Mouse (Mus musculus): Measurements from ENCODE around the gene Hcn2. TPM values are rescaled to one million over a fixed set of nuclear protein-coding genes. Genes with fewer than 3 reads are reported as not detected.

Hcn2 gene
- polyA plus RNA-seq, 1 experiment from 2014 or later, result 0.20 TPM

DNA sequence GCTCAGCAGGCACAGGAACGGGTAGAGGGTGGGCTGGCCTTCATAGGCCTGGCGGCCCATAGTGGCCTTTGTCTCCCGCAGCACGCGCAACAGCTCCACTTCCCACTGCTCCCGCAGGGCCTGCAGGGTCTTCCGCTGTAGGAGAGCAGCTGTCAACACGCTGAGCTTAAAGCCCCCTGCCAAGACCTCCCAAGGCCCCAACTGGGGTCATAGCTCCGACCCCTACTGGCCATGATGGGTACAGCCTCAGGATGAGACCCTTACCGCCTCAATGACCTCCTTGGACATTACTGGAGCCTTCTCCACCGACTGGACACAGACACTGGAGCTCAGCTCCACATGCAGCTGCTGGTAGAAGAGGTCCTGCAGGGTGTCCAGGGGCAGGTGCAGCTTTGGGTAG is 24.4 kb downstream of the Hcn2 start:
- ATAC-seq (ENCODE audit: low FRiP score), result 0 out of 2 replicates have a peak, but pooled peaks have one; percentile 6
- peaks cover 34% of the 10 kb centered on the region for H3K36me3 ChIP-seq (ENCODE audit: control insufficient read depth, insufficient read depth, low read length)
- H3K4me3 ChIP-seq (ENCODE audit: low read depth, low read length), result no peak overlapping the region

GRCm38 (mm10) chr10:79743161-79743560 is 26.7 kb downstream of the Hcn2 start:
- H3K36me3 ChIP-seq (ENCODE audit: control insufficient read depth, insufficient read depth, low read length), result peaks cover 23% of the 10 kb centered on the region
- no peak overlapping the region for H3K27ac ChIP-seq (ENCODE audit: low read depth, low read length)
- ATAC-seq (ENCODE audit: low FRiP score), result no peak
- H3K4me3 ChIP-seq (ENCODE audit: low read depth, low read length), result no peak overlapping the region
- no peak overlapping the region for H3K9ac ChIP-seq (ENCODE audit: low read depth, low read length)
- no peaks in the 10 kb centered on the region for H3K27me3 ChIP-seq (ENCODE audit: control insufficient read depth, insufficient read depth, low read length)
- 90% methylated on average over 11 of the region's 11 CpGs for WGBS
- no peak for DNase-seq (ENCODE audit: low spot score)
- no peaks in the 10 kb centered on the region for H3K4me1 ChIP-seq (replicated peaks; ENCODE audit: control insufficient read depth, insufficient read depth, low read length)
- no peak overlapping the region for H3K4me2 ChIP-seq (replicated peaks; ENCODE audit: low read depth, low read length)
- no peaks in the 10 kb centered on the region for H3K9me3 ChIP-seq (ENCODE audit: control insufficient read depth, low read length)

More for the DNA sequence above, 24.4 kb downstream of the Hcn2 start:
- WGBS, result 70% methylated on average over 11 of the region's 11 CpGs
- Histone ChIP-seq H3K9me3 (ENCODE audit: control insufficient read depth, low read length) (no peaks in the 10 kb centered on the region), H3K9ac (ENCODE audit: low read depth, low read length) (no peak overlapping the region), H3K4me2 (replicated peaks; ENCODE audit: low read depth, low read length) (no peak overlapping the region), H3K27ac (ENCODE audit: low read depth, low read length) (no peak overlapping the region), H3K4me1 (replicated peaks; ENCODE audit: control insufficient read depth, insufficient read depth, low read length) (no peaks in the 10 kb centered on the region), H3K27me3 (ENCODE audit: control insufficient read depth, insufficient read depth, low read length) (no peaks in the 10 kb centered on the region; the same call in 1 of the 2 replicates)
- DNase-seq (ENCODE audit: low spot score), result peak; percentile 43

DNA sequence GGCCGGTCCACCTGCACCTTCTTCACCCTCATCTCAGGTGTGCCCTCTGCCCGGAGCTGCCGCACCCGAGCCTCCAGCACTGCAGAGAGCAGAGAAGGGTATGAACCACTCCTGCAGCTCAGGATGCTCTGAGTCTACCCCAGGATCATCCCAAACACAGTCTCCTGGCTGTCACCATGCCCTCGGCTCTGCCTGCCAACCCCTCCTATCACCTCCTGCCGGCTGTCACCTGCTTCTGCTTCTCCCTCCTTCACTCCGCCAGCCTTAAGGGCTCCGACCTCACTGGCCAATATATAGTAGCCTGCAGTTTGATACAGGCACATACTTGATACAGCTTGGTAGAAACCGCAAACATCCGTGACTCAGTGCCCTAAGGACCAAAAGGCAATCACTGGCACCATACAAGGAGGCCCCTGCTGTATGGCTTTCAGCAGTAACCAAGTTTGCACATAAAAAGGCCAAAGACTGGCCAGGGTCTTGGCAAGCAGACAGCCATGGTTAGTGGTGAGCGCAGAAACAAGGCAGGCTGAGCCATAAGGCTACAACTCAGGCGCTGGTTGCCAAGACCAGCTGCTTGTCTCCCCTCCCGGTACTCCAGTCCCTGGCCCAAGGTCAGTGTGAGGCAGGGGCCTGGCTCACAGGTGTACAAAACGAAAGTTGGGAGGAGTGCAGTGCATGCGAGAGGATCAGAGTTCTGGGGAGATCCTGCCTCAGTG is 27.4 kb downstream of the Hcn2 start:
- H3K4me3 ChIP-seq (ENCODE audit: low read depth, low read length), result no peak overlapping the region
- DNase-seq (ENCODE audit: low spot score) (no peak), ATAC-seq (ENCODE audit: low FRiP score) (no peak)
- H3K27ac ChIP-seq (ENCODE audit: low read depth, low read length), result no peak overlapping the region
- no peak overlapping the region for H3K4me2 ChIP-seq (replicated peaks; ENCODE audit: low read depth, low read length)
- H3K36me3 ChIP-seq (ENCODE audit: control insufficient read depth, insufficient read depth, low read length), result peaks cover 20% of the 10 kb centered on the region
- no peaks in the 10 kb centered on the region for H3K4me1 ChIP-seq (replicated peaks; ENCODE audit: control insufficient read depth, insufficient read depth, low read length)
- H3K27me3 ChIP-seq (ENCODE audit: control insufficient read depth, insufficient read depth, low read length), result no peaks in the 10 kb centered on the region
- no peaks in the 10 kb centered on the region for H3K9me3 ChIP-seq (ENCODE audit: control insufficient read depth, low read length)
- 94% methylated on average over 15 of the region's 15 CpGs for WGBS
- no peak overlapping the region for H3K9ac ChIP-seq (ENCODE audit: low read depth, low read length)

- WGBS, result 87% methylated on average over 3 of the region's 3 CpGs
- no peak for DNase-seq (ENCODE audit: low spot score)
- Histone ChIP-seq H3K36me3 (ENCODE audit: control insufficient read depth, insufficient read depth, low read length) (peaks cover 4% of the 10 kb centered on the region; the same call in 1 of the 2 replicates), H3K27ac (ENCODE audit: low read depth, low read length) (no peak overlapping the region), H3K27me3 (ENCODE audit: control insufficient read depth, insufficient read depth, low read length) (no peaks in the 10 kb centered on the region), H3K9me3 (ENCODE audit: control insufficient read depth, low read length) (no peaks in the 10 kb centered on the region), H3K4me3 (ENCODE audit: low read depth, low read length) (peak overlapping the region; percentile 62; the same call in 1 of the 2 replicates), H3K4me2 (replicated peaks; ENCODE audit: low read depth, low read length) (peak overlapping the region; percentile 63), H3K9ac (ENCODE audit: low read depth, low read length) (no peak overlapping the region), H3K4me1 (replicated peaks; ENCODE audit: control insufficient read depth, insufficient read depth, low read length) (no peaks in the 10 kb centered on the region)
- no peak for ATAC-seq (ENCODE audit: low FRiP score)
Measured at GRCm38 (mm10) chr10:79745411-79745810, 29.0 kb downstream of the Hcn2 start.

- DNase-seq (ENCODE audit: low spot score), result peak; percentile 98
- H3K4me1 ChIP-seq (replicated peaks; ENCODE audit: control insufficient read depth, insufficient read depth, low read length), result no peaks in the 10 kb centered on the region
- H3K9ac ChIP-seq (ENCODE audit: low read depth, low read length), result peak within 1 kb of the TSS; percentile 68
- H3K27me3 ChIP-seq (ENCODE audit: control insufficient read depth, insufficient read depth, low read length), result no peaks in the 10 kb centered on the region
- ATAC-seq (ENCODE audit: low FRiP score), result peak; percentile 96
- H3K4me3 ChIP-seq (ENCODE audit: low read depth, low read length), result peak within 1 kb of the TSS; percentile 62
- WGBS, result 4% methylated on average over 38 of the region's 38 CpGs
- H3K9me3 ChIP-seq (ENCODE audit: control insufficient read depth, low read length), result no peaks in the 10 kb centered on the region
- H3K4me2 ChIP-seq (replicated peaks; ENCODE audit: low read depth, low read length), result peak within 1 kb of the TSS; percentile 63
- H3K36me3 ChIP-seq (ENCODE audit: control insufficient read depth, insufficient read depth, low read length), result no peaks in the 10 kb centered on the region
- H3K27ac ChIP-seq (ENCODE audit: low read depth, low read length), result no peak within 1 kb of the TSS
Measured at GRCm38 (mm10) chr10:79745898-79746773, 29.7 kb downstream of the Hcn2 start, which contains the start of gene Polrmt. Gene Polrmt (minus strand): TSS chr10:79746581.

DNA sequence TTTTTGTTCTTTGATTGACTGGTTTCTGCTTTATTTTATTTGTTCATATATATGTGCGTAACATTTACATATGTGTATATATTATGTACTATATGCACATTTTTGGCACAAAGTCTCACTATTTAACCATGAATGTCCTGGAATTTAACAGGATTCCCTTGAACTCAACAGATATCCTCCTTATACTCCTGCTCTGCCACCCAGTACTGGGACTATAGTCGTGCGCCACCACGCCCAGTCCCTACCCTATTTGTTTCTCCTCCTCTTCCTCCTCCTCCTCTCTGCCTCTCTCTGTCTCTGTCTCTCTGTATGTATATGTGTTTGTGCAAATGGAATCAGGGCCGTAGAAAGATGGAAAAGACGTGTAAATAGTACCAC is 30.3 kb downstream of the Hcn2 start:
- 0 out of 2 replicates have a peak overlapping the region, but pooled peaks have one; percentile 10 for H3K4me3 ChIP-seq (ENCODE audit: low read depth, low read length)
- 26% methylated on average over 6 of the region's 6 CpGs for WGBS

DNA sequence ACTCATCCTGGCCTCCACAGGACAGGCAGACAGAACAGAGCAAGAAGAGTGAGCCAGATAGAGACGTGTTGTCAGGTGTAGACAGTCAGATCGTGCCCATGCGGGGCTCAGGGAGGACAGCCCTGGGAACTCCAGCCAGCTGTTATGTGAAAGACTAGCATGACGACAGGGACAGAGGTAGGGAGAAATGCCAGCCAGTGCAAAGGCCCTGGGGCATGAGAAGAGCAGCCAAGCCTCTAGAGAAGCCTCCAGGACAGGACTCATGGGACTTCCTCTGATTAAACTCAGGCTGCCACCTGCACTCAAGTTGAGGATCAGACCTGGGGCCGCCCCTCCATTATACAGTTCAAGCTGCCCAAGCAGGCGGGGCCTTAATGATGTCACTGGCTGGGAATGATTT is 32.1 kb downstream of the Hcn2 start:
- H3K4me3 ChIP-seq (ENCODE audit: low read depth, low read length), result no peak overlapping the region
- WGBS, result 80% methylated on average over 6 of the region's 6 CpGs
- DNase-seq (ENCODE audit: low spot score) (no peak), ATAC-seq (ENCODE audit: low FRiP score) (no peak)
- no peaks in the 10 kb centered on the region for H3K9me3 ChIP-seq (ENCODE audit: control insufficient read depth, low read length)
- no peak overlapping the region for H3K27ac ChIP-seq (ENCODE audit: low read depth, low read length)
- no peaks in the 10 kb centered on the region for H3K27me3 ChIP-seq (ENCODE audit: control insufficient read depth, insufficient read depth, low read length)
- H3K4me2 ChIP-seq (replicated peaks; ENCODE audit: low read depth, low read length), result no peak overlapping the region
- no peaks in the 10 kb centered on the region for H3K4me1 ChIP-seq (replicated peaks; ENCODE audit: control insufficient read depth, insufficient read depth, low read length)
- no peak overlapping the region for H3K9ac ChIP-seq (ENCODE audit: low read depth, low read length)
- no peaks in the 10 kb centered on the region for H3K36me3 ChIP-seq (ENCODE audit: control insufficient read depth, insufficient read depth, low read length)

More for the DNA sequence above, 30.3 kb downstream of the Hcn2 start:
- Histone ChIP-seq H3K36me3 (ENCODE audit: control insufficient read depth, insufficient read depth, low read length) (no peaks in the 10 kb centered on the region), H3K27me3 (ENCODE audit: control insufficient read depth, insufficient read depth, low read length) (no peaks in the 10 kb centered on the region), H3K9ac (ENCODE audit: low read depth, low read length) (no peak overlapping the region; the same call in 1 of the 2 replicates), H3K4me1 (replicated peaks; ENCODE audit: control insufficient read depth, insufficient read depth, low read length) (no peaks in the 10 kb centered on the region), H3K27ac (ENCODE audit: low read depth, low read length) (no peak overlapping the region), H3K4me2 (replicated peaks; ENCODE audit: low read depth, low read length) (peak overlapping the region; percentile 39), H3K9me3 (ENCODE audit: control insufficient read depth, low read length) (no peaks in the 10 kb centered on the region)
- peak; percentile 66; the same call in 1 of the 2 replicates for ATAC-seq (ENCODE audit: low FRiP score)
- DNase-seq (ENCODE audit: low spot score), result no peak

- DNase-seq (ENCODE audit: low spot score), result peak; percentile 82
- Histone ChIP-seq H3K27me3 (ENCODE audit: control insufficient read depth, insufficient read depth, low read length) (no peaks in the 10 kb centered on the region), H3K9me3 (ENCODE audit: control insufficient read depth, low read length) (no peaks in the 10 kb centered on the region), H3K27ac (ENCODE audit: low read depth, low read length) (no peak within 1 kb of the TSS), H3K9ac (ENCODE audit: low read depth, low read length) (peak within 1 kb of the TSS; percentile 53), H3K4me3 (ENCODE audit: low read depth, low read length) (peak within 1 kb of the TSS; percentile 29), H3K36me3 (ENCODE audit: control insufficient read depth, insufficient read depth, low read length) (peaks cover 5% of the 10 kb centered on the region), H3K4me1 (replicated peaks; ENCODE audit: control insufficient read depth, insufficient read depth, low read length) (0 out of 2 replicates have a peak, but pooled peaks cover 2% of the 10 kb centered on the region), H3K4me2 (replicated peaks; ENCODE audit: low read depth, low read length) (peak within 1 kb of the TSS; percentile 71)
- WGBS, result 1% methylated on average over 36 of the region's 36 CpGs
- ATAC-seq (ENCODE audit: low FRiP score), result peak; percentile 88
Measured at GRCm38 (mm10) chr10:79754856-79755516, 38.6 kb downstream of the Hcn2 start, which contains the start of gene Fgf22. Gene Fgf22 (plus strand): TSS chr10:79755076.

Data from hindbrain, embryonic 11.5 days (tissue).